Mouse (Mus musculus) heart, postnatal 14 days (tissue): Measurements from ENCODE around the gene Gm21834. TPM values are rescaled to one million over a fixed set of nuclear protein-coding genes. Genes with fewer than 3 reads are reported as not detected.
A peak's percentile ranks its signal among the peaks of the same experiment; 100 is the strongest.

Experiments
- DNase-seq, 2 experiments: peaks; one replicate each; pipeline ENCODE4 v3.0.0; 2021 to 2022
- intact Hi-C: fragments of 180-260 bp; cut with DNase I; formaldehyde crosslinking; loops from one replicate; pipeline ENCODE4 v1.15.1; 2025
- long read RNA-seq, 2 experiments: library from polyadenylated mRNA; stranded (forward); transcript quantifications; one replicate each; pipeline ENCODE4 v2.0.0; 2021
- total RNA-seq, 2 experiments: library from RNA; stranded (reverse); gene quantifications; 2 replicates each; pipeline ENCODE4 v1.2.3; 2021

Gene Gm21834
- total RNA-seq, result not detected
- long read RNA-seq, experiment 1, result 0 reads
- long read RNA-seq, experiment 2, result 0 reads

GRCm38 (mm10) chr17:57742119-57742518, at the start of gene Gm21834:
Gene Gm21834, minus strand, starts transcription at chr17:57742219.
- intact Hi-C loops, result no loop called here
- DNase-seq, result no peak

- intact Hi-C loops, result no loop called here
- no peak for DNase-seq
Measured at GRCm38 (mm10) chr17:57788161-57788799, 46.3 kb upstream of the Gm21834 start.

GRCm38 (mm10) chr17:57770904-57771303, 28.9 kb upstream of the Gm21834 start:
- intact Hi-C loops, result loop anchor here (10.0 kb wide), 1 partner anchor 1134 kb away; no protein-coding TSS in a partner anchor
- DNase-seq, result no peak

- DNase-seq, result peak in 1 of 2 experiments; percentile 13
- intact Hi-C loops, result no loop called here
Measured at GRCm38 (mm10) chr17:57768622-57769610, 26.9 kb upstream of the Gm21834 start, which contains the start of gene Cntnap5c. Gene Cntnap5c, plus strand, starts transcription at chr17:57769570.

- intact Hi-C loops, result no loop called here
- DNase-seq, result no peak
Measured at GRCm38 (mm10) chr17:57767306-57767705, 25.3 kb upstream of the Gm21834 start.

GRCm38 (mm10) chr17:57758033-57758432, 16.0 kb upstream of the Gm21834 start:
- no peak for DNase-seq
- intact Hi-C loops, result no loop called here

GRCm38 (mm10) chr17:57694791-57695190, 47.2 kb downstream of the Gm21834 start:
- intact Hi-C loops, result no loop called here
- no peak for DNase-seq

Other genes starting within 250 kb of the Gm21834 start
- under 1 TPM in 1 of 2 experiments, not detected in 1; 0.02 TPM for gene Vmn2r120, start 196.7 kb downstream of the Gm21834 start, total RNA-seq
- gene Cntnap5c, start 27.4 kb upstream of the Gm21834 start, total RNA-seq, result not detected